Mouse (Mus musculus): ENCODE data around the gene Omt2b.
"Not testable (repeated sequence)": the region's sequence is repeated elsewhere in the genome, so short reads cannot be mapped to it uniquely, and the experiment has no call there.

Gene Omt2b

DNA sequence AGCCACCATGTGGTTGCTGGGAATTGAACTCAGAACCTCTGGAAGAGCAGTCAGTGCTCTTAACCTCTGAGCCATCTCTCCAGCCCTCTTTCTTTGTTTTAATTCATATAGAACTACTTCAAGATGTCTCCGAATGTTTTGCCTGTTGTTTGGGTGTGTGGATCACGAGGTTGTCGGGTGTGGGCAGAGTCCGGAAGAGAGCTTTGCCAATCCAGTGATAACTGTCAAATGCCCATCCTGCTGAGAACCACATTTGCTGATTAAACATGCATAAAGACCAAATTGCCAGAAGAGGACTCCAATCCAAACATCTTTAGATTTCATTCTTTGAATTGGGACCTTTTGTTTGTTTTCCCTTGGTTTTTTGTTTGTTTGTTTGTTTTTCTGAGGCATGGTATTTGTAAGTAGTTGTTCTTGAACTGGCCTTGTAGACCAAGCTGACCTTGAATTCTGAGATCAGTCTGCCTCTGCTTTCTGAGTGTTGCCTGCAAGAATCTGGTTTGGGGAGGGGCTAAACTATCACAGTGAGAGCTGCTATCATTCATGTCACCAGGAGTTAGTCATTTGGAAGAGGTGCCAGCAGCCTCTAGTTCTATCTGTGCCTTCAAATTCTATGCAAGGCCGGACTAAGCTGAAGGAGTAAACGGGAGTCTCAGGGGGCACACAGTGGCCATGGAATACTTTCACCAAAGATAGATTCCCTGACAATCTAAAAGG lies 24.3 kb downstream of the Omt2b start:
- DNase-seq (ENCODE audit: low read depth) = peak; percentile 87

DNA sequence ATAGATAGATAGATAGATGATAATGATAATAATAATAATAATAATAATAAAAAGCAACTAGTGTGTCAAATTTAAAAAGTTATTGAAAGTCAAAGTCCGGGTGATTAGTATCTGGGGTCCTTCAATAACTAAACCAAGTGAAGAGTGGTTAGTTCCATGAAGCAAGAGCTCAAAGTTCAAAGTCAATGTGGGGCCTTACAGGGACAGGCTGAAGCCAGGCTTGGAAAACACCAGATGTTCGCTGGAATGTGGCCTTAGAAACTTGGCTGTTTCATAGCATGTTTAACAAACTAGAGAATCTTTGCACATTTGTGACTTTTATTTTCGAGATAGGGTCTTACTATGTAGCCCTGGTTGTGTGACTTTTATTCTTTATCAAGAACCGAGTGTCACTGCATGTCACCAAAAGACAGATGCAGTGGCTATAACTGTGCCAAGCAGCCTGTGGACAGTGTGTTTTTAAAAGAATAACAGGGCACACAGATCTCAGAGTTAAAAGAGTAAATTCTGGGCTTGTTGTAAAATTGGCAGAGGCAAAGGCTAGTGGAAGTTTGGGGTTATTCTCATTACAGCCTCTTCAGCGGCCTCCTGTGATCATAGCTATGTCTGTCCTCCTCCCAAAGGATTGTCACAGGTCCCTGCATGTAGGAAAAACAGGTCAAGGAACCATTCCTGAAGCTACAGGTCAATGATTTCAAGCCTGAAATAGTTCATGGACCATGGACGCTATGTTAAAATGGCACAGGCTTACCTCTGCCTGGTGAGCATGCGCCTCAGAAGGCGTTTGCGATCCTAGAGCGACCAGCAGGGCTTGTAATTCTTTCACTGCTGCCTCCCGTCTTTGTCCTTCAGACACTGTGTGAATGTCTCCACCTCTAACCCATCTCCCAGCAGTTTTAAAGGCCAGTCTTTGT lies 27.5 kb downstream of the Omt2b start:
- no peak for DNase-seq (ENCODE audit: low read depth)

DNA sequence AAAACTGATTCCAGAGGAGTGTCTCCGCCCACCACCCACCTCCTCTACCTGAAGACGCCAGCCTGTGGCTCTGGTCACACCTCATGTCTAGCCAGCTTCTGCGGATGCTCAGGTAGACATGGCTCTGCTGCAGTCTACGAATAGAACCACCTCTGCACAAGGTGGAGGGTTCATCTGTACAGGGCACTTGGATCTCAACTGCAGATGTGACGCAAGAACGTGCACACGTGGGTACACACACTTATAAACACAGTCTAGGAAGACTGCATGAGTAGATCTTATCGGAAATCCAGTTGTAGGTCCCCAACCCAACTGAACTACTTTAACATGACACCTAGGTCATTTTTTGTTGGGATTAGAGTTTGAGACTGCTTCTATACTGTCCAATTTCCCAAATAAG lies 28.2 kb downstream of the Omt2b start, which contains the start of gene Gsta2:
TSS of gene Gsta2 (minus strand) at position 178 of the 400 bp plus-strand sequence.
- no peak for DNase-seq (ENCODE audit: low read depth)

DNA sequence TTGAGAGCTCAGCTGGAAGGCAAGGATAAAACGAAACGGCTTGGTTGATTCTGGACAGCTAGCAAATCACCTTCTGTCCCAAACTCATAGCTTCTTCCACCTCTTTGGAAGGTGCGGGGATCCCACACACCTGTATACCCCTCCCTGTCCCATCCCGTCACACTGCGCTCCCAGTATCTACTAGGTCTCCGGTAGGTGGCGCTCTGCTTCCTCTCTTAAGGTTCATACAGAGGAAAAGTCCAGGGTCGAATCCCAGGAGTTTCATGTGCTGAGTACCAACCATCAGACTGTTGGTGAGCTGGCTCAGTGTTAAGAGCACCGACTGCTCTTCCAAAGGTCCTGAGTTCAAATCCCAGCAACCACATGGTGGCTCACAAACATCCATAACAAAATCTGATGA lies 30.7 kb downstream of the Omt2b start:
- DNase-seq (ENCODE audit: low read depth) = peak; percentile 76

DNA sequence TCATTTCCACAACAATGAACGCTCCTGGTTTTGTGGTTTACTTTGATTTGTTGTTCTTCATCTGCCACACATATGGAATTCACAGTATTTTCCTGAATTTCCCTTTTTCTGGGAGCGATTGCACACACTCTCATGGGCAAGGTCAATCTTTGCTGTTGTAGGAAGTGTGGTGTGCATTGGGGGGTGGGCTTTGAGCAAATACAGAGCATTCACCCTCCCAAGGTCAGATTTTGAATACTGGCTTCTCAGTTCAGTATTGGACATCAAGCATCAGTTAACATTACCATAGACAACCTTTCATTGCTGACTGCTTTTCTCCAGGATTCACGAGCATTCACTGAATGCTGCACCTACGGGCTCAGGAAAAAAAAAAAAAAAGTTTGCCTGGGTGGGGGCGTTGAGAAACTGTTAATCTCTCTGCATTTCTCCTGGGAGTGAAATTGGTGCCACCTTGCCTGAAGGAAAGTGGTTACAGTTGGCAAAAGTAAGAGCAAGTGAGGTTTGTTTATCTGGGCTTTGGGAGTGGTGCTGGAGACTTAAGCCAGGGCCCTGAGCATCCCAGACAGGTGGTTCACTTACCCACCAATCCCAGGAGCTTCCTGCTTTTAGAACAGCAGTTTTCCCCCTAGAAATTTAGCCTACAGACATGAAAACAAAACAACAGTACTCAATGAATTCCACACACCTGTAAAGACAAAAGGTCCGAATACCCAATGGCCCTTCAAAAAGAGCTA lies 32.5 kb downstream of the Omt2b start:
- no peak for DNase-seq (ENCODE audit: low read depth)

DNA sequence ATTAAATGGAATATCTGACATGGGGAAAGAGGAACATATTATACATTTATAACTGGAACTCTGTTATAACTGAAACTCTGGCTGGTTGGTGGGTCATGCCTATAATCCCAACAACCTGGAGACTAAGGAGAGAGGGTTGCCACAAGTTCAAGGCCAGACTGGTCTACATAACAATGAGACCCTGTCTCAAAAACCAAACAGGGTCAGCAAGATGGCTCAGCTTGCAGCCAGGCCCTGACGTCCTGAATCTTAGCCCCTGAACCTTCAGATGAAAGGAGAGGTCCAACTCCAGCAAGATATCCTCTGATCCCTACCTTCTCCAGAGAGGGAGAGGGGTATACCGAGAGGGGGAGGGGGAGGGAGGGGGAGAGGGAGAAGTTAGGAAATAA lies 33.1 kb downstream of the Omt2b start:
- DNase-seq (ENCODE audit: low read depth) = no peak

DNA sequence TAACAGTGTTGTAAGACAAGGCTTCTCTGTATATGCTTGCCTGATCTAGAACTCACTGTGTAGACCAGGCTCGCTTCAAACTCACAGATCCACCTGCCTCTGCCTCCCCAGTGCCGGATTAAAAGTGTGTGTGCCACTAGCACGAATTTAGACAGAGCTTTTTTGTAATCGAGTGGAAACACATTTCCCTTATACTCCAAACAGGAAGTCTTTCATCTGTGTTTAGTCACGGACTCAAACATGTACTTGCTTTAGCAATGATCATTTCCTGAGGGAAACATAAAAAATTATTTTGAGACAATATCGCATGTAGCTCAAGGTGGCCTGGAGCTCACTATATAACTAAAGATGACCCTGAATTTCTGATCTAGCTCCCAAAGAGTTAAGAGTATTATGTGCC lies 36.0 kb downstream of the Omt2b start:
- peak; percentile 81 for DNase-seq (ENCODE audit: low read depth)

DNA sequence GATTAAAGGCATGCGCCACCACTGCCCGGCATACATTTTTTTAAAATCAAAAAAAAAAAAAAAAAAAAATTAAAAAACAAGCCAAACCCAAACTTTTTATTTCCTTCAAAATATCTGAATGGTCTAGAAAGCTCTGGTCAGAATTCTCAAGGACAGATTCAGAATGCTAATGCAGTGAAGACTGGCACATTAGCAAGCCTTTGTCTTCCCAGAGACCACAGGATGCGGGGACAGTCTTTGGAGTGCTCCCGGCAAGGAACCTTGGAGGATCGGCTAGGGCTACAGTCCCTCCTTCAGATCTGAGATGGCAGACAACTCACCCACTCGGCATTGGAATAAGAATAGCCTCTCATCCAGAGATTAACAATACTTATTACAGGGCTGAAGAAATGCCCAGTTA lies 37.3 kb downstream of the Omt2b start:
- DNase-seq (ENCODE audit: low read depth) = no peak

DNA sequence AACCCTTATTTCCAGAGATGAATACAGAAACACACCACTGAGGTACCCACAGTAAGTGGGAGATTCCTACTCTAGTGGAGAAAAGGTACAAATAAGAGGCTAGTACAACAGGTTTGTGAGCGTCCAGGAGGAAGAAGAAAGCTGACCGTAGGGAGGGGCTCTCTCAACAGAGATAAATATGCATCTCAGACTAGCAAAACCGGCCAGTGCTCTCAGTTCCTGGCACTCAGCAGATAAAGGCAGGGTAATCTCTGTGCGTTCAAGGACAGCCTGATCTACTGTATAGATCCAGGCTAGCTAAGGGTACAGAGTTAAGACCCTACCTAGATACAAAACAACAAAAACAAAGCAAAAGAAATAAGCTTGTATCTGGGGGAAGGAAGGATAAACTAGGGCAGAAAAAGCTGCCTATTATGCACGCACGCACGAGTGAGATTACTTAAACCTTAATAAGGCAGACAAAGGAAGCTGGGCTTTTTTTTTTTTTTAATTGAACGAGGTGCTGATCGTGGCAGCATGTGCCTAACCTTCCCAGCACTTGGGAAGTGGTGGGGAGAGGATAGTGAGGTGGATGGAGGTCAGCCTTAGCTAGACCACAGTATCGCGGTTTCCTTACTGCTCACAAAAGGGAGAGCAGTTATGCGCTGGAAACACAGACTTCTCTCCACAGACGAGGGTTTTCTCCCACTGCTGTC lies 38.6 kb downstream of the Omt2b start:
- DNase-seq (ENCODE audit: low read depth) = peak; percentile 59

DNA sequence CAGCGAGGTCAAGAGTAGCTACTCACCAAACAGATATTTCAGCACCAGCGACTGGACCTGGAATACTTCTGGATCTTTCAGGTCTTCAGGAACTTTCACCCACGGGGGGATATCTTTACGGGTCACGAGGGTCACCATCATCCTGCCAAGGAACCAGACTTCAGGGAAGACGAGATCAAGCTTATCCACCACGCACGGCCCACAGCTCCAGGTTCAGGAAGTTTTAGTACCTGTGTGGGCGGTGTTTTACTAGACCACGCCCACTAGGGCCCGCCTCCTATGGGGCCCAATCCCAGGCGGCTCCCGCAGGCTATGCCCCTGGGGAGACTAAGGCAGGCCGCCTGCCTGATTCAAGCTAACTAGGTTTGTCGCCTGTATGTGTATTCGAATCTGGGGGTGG lies 40.6 kb downstream of the Omt2b start, which contains the start of gene Dppa5a:
TSS of gene Dppa5a (minus strand) at position 219 of the 400 bp plus-strand sequence.
- not testable (repeated sequence) for DNase-seq (ENCODE audit: low read depth)

DNA sequence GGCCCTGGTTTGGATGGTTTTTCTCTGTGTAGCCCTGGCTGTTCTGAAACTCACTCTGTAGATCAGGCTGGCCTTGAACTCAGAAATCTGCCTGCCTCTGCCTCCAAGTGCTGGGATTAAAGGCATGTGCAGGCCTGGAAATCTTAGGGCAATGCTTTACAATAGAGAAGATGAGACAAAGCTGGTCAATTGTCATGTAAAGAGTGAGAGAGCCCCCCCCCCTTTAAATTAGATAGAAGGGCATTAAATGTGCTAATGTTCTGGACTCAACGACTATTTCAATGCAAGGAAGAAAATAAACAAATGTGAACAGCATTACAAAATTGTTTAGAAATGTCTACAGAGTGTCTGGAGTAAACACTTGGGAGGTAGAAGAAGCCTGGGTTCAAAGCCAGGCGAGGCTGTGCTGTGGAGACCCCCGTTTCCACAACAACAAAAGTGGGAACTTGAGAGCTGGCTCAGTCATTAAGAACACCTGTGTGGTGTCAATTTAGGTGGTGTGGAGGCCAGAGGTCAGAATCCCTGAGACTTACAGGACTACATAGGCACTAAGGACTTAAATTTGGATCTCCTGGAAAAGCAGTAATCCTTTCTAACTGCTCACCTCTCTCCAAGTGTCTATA lies 41.4 kb downstream of the Omt2b start:
- no peak for DNase-seq (ENCODE audit: low read depth)

DNA sequence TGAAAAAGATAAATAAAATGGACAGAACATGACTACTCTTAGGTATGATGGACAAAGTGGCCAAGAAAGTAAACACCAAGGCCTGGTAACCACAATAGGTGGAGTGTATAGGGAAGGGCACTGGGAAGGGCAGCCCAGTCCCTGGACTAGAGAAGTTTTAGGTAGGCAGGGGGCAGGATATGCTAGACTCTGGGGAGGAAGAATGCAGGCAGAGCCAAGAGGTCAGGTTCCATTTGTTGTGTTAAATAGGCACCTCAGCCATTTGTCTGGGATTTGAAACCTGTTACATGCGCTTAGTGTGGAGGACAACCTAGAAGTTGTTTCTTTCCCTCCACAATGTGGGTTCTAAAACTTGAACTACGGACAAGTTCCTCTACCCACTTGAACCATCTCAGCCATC lies 42.0 kb downstream of the Omt2b start:
- no peak for DNase-seq (ENCODE audit: low read depth)

DNA sequence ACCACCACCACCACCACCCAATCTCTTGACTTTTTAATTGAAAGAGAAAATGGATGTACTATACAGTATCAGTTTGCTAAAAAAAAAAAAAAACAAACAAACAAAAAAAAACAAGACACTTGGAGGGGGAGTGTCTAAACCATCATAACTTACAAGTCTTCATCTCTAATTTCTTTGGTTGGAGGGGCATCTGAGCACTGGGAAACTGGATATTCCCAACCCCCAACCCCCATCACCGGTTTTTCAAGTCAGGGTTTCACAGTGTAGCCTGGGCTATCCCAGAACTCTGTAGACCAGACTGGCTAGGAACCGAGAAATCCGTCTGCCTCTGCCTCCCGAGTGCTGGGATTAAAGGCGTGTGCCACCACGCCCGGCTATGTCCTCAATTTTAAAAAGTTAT lies 42.4 kb downstream of the Omt2b start:
- no peak for DNase-seq (ENCODE audit: low read depth)

DNA sequence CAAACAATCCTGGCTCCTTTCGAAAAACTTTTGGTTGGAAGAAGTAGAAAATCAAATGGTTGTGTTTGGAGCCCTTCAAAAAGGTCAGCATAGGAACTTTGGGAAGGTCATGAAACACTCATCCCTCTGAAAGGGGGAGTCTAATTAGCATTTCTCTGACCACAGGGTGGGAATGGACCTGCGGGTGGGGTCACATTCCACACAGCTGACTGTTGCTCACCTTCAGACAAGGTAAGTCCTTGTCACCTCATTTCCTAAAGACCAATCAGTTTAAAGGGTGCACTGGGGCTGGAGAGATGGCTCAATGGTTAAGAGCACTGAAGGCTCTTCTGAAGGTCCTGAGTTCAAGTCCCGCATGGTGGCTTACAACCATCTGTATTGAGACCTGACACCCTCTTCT lies 44.1 kb downstream of the Omt2b start:
- no peak for DNase-seq (ENCODE audit: low read depth)

DNA sequence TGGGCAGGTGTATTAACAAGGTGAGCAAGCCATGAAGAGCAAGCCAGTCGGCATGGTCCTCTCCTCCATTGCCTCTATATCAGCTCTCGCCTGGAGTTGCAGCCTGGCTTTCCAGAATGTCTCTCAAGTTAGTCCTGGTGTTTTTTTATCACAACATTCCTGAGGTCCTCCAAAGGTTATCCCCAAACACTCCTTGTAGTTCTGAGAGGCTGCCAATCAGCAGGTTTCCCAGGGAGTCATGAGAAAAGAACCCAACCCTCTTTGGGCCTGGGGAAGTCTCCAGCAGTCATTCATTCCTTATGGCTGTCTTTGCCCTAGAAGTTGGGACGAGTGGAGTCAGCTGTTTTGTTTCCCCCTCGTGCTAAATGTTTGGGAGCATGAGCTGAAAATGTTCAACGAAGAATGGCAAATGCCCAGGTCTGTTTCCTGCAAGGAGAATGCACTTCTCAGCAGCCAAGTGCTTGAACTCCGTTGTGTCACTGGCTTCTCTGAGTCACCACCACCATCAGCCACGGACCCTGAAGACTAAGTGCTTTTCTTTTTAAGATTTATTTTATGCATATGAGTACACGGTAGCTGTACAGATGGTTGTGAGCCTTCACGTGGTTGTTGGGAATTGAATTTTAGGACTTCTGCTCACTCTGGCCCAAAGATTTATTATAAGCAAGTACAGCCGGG lies 45.6 kb downstream of the Omt2b start:
- DNase-seq (ENCODE audit: low read depth) = no peak

DNA sequence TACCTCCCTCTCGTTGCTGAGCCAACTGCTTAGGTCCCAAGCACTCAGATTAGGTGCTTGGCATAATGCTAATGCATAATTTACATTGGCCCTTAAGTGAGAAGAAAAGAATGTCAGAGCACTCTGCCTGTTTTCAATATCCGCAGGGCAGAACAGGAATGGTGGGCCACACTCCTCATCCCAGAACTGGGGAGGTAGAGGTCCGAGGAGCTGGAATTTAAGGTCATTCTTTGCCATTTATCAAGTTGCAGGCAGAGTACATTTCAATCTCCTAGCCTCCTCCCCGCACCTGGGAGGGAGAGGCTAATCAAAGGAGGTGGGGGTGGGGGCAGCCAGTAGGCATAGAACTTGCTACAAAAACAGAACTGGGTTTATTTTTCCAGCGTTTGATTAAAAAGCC lies 47.0 kb downstream of the Omt2b start:
- DNase-seq (ENCODE audit: low read depth) = no peak

DNA sequence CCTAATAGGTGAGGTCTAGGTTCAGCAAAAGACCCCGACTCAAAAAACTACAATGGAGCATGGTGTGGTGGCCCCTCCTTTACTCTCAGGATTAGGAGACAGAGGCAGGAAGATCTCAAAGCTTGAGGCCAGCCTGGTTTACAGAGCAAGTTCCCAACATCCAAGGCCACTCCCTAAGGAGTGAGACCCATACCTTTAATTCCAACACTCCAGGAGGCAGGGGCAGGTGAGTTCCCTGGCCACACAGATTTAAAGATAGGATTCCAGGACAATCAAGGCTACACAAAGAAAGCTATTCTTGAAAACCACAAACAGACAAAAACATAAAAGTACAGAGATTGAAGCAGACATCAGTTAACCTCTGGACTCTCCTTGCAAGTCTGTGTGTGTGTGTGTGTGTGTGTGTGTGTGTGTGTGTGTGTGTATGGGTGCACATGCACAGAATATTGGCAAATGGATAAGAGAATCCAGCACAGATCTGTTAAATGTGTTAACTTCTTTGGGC lies 47.5 kb downstream of the Omt2b start:
- DNase-seq (ENCODE audit: low read depth) = no peak

DNA sequence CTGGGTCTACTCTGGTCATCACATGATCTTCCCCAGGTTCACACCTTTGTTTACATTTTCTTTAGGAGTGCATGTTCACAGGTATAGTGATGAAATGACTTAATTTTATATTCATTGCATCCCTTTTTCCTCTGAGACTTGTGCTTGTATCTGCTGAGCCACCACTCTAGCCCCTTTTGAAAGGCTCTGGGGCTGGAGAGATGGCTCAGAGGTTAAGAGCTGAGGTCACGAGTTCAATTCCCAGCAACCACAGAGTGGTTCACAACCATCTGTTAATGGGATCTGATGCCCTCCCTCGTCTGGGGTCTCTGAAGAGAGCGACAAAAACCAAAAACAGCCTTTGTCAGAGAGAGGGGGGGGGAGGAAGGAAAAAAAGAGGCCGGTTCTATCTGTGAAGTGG lies 48.1 kb downstream of the Omt2b start:
- no peak for DNase-seq (ENCODE audit: low read depth)

DNA sequence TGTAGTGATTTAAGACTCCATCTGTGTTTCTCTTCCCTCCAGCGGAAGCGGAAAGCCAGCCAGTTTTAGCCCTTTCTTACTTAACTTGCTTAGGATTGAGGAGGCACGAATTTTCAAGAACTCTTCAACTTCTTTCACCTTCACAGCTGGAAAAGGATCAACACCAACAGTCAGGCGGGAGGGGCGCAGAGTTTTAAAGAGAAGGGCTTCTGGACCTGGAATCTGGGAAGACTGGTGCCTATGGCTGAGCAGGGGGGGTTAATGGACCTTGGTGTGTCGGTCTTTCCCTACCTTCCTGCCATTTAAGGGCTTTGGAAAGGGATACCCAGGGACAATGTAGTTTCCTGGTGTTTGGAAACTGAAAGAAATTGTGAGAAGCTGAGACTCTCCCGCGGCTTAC lies 50.2 kb downstream of the Omt2b start:
- no peak for DNase-seq (ENCODE audit: low read depth)

DNA sequence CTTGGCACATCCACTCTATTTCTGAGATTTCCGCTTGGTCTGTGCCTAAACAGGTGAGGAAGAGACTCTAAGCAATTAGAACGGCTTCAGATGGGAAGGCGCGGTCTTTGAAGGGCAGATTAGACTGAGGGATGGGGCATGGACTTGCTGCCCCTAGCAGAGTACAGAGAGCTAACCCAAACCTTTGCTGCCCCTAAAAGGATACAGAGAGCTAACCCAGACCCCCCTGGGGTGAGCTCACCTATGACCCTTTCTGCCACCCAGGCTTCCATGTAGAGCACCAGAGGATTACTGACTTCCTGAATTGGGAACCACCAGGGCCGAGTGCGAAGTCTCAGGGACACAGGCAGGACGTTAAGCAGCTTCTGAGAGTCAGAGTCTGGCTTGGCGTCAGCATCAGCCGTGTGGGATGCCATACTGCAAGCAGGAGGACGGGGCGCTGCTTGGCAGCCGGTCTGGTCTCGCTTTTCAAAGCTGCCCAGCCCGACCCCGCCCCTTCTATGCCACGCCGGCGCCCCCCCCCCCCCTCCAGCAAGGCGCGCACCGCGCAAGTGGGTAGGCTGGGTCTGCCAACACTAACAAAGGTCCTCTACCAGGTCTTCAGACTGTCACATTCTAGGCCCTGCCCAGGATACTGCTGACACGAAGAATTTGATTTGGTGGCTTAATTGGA lies 50.9 kb downstream of the Omt2b start, which contains the start of gene Ooep:
TSS of gene Ooep (minus strand) at position 613 of the 673 bp plus-strand sequence.
- no peak for DNase-seq (ENCODE audit: low read depth)
